Mouse (Mus musculus): Measurements from ENCODE around the gene Lrrc26. TPM values are rescaled to one million over a fixed set of nuclear protein-coding genes. Genes with fewer than 3 reads are reported as not detected.
A peak's percentile ranks its signal among the peaks of the same experiment; 100 is the strongest.

Lrrc26 gene
- polyA plus RNA-seq, 1 experiment = not detected

DNA sequence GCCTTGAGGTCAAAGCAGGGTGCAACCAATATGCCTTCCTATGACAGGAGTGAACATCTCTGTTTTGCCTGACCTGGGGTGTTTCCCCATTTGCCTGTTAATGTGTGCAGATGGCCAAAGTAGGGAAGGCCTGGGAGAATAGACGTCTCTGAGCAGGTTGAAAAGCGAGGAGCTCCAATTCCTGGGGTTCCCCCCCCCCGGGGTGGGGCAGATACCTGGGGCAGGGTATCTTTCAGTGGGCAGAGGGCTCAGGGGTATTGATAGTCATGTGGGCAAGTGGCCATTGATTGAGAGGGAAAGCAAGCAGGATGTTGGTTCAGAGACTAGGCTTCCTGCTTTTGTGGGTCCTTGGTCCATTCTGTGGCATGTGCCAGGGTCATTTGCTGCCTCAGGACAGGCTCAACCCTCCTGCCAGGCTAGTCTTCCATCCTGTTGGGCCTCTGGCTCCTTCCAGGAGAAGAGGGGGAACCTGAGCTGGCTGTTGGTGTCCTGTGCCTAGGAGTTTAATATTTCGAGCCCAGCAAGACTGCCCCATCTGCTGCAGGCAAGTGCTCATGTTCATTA lies 21.9 kb upstream of the Lrrc26 start:
- Histone ChIP-seq H3K79me3 (ENCODE audit: low read depth) (peaks cover 22% of the 10 kb centered on the region), H3K79me2 (ENCODE audit: control insufficient read depth, insufficient read depth) (peaks cover 79% of the 10 kb centered on the region), H3ac (ENCODE audit: control insufficient read depth, insufficient read length, low read depth) (no peak overlapping the region), H3K4me3 (ENCODE audit: insufficient read depth, poor library complexity, severe bottlenecking) (no peak overlapping the region), H3K36me3 (ENCODE audit: control insufficient read depth, insufficient read depth) (peaks cover 18% of the 10 kb centered on the region), H3K27me3 (ENCODE audit: control insufficient read depth, insufficient read depth, insufficient read length) (no peaks in the 10 kb centered on the region)
- TF ChIP-seq CEBPB (IDR thresholded peaks at IDR 0.05; ENCODE audit: low read depth) (no peak), MYOD1 (IDR thresholded peaks at IDR 0.05; ENCODE audit: control insufficient read depth, insufficient read length, low read depth) (no peak), MYOG (IDR thresholded peaks at IDR 0.05; ENCODE audit: control insufficient read depth, extremely low read depth, insufficient read length) (no peak), USF1 (IDR thresholded peaks at IDR 0.05; ENCODE audit: low read depth) (no peak), FOSL1 (IDR thresholded peaks at IDR 0.05; ENCODE audit: insufficient read depth, low read length, poor library complexity, severe bottlenecking) (no peak), MAX (IDR thresholded peaks at IDR 0.05) (no peak), CTCF (IDR thresholded peaks at IDR 0.05; ENCODE audit: control insufficient read depth, insufficient read depth, insufficient read length) (no peak)

DNA sequence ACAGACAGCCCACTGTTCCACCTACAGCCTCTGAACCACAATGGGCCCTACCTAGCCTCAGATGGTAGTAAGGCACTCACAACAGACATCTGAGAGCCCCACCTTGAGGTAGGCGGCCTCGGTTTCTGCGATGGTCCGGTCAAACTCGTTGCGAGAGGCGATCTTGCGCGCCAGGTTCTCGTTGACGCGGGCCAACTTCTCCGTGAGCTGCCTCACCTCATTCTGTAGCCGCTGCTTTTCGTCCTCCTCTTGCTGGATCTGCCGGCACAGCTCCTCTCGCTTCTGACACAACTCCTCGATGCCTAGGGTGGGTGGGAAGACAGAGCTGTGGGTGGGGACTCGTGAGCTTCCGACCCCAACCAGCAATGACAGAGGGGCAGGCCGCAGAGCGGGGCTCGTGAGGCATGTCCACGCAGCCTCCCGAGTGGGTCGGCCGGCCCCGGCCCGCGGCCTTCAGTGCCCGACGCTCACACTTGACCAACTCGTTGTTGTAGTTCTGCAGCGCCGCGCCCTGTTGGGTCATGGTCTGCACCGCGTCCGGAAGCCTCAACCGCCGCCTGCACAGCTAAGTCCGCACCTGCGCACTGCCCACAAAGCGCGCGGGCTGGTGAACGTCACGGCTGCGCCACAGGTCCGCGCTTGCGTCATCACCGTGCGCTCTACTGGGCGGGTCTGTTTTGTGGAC lies 17.7 kb upstream of the Lrrc26 start, which contains the start of the genes Ssna1 and Anapc2:
Ssna1 (minus strand) TSS at position 612 of the 685 bp plus-strand sequence.
Anapc2 (plus strand) TSS at position 652 of the 685 bp plus-strand sequence.
- Histone ChIP-seq H3K79me2 (ENCODE audit: control insufficient read depth, insufficient read depth) (peaks cover 63% of the 10 kb centered on the region), H3ac (ENCODE audit: control insufficient read depth, insufficient read length, low read depth) (peak within 1 kb of the TSS; percentile 94), H3K4me3 (ENCODE audit: insufficient read depth, poor library complexity, severe bottlenecking) (peak within 1 kb of the TSS; percentile 97), H3K36me3 (ENCODE audit: control insufficient read depth, insufficient read depth) (peaks cover 58% of the 10 kb centered on the region), H3K79me3 (ENCODE audit: low read depth) (peaks cover 31% of the 10 kb centered on the region), H3K27me3 (ENCODE audit: control insufficient read depth, insufficient read depth, insufficient read length) (no peaks in the 10 kb centered on the region)
- TF ChIP-seq MAX (IDR thresholded peaks at IDR 0.05) (no peak), CEBPB (IDR thresholded peaks at IDR 0.05; ENCODE audit: low read depth) (peak; percentile 38), MYOD1 (IDR thresholded peaks at IDR 0.05; ENCODE audit: control insufficient read depth, insufficient read length, low read depth) (peak; percentile 15), USF1 (IDR thresholded peaks at IDR 0.05; ENCODE audit: low read depth) (no peak), FOSL1 (IDR thresholded peaks at IDR 0.05; ENCODE audit: insufficient read depth, low read length, poor library complexity, severe bottlenecking) (no peak), MYOG (IDR thresholded peaks at IDR 0.05; ENCODE audit: control insufficient read depth, extremely low read depth, insufficient read length) (no peak), CTCF (IDR thresholded peaks at IDR 0.05; ENCODE audit: control insufficient read depth, insufficient read depth, insufficient read length) (peak; percentile 76)

DNA sequence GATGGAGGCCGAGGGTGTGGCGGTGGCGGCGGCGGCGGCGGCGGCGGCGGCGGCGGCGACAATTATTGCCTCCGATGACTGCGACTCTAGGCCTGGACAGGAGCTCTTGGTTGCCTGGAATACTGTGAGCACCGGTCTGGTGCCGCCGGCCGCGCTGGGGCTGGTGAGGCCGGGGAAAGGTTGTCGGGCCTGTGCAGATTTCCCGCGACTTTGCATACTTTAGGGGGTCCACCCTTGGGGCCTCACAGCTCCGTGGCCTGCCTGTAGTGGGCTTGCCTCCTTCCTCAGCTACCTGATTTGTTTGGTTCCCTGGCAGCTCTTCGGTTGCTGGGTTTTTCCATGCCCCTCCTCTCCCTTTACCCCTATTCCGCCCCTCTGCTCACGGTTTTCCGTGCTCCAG lies 17.2 kb upstream of the Lrrc26 start:
- peaks cover 62% of the 10 kb centered on the region for H3K36me3 ChIP-seq (ENCODE audit: control insufficient read depth, insufficient read depth)

DNA sequence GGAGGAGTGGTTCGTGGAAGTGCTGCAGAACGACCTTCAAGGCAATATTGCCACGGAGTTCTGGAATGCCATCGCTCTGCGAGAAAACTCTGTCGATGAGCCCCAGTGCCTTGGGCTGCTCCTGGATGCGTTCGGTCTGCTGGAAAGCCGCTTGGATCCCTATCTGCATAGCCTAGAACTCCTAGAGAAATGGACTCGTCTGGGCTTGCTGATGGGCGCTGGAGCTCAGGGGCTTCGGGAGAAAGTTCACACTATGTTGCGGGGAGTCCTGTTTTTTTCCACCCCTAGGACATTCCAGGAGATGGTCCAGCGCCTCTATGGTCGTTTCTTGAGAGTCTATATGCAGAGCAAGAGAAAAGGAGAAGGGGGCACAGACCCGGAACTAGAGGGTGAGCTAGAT lies 16.7 kb upstream of the Lrrc26 start:
- TF ChIP-seq MYOD1 (IDR thresholded peaks at IDR 0.05; ENCODE audit: control insufficient read depth, insufficient read length, low read depth) (no peak), MAX (IDR thresholded peaks at IDR 0.05) (no peak), USF1 (IDR thresholded peaks at IDR 0.05; ENCODE audit: low read depth) (no peak), FOSL1 (IDR thresholded peaks at IDR 0.05; ENCODE audit: insufficient read depth, low read length, poor library complexity, severe bottlenecking) (no peak), MYOG (IDR thresholded peaks at IDR 0.05; ENCODE audit: control insufficient read depth, extremely low read depth, insufficient read length) (no peak), CTCF (IDR thresholded peaks at IDR 0.05; ENCODE audit: control insufficient read depth, insufficient read depth, insufficient read length) (no peak), CEBPB (IDR thresholded peaks at IDR 0.05; ENCODE audit: low read depth) (no peak)
- H3K79me3 ChIP-seq (ENCODE audit: low read depth) = peaks cover 29% of the 10 kb centered on the region
- H3K4me3 ChIP-seq (ENCODE audit: insufficient read depth, poor library complexity, severe bottlenecking) = peak overlapping the region; percentile 97
- peaks cover 65% of the 10 kb centered on the region for H3K36me3 ChIP-seq (ENCODE audit: control insufficient read depth, insufficient read depth)
- peak overlapping the region; percentile 78 for H3ac ChIP-seq (ENCODE audit: control insufficient read depth, insufficient read length, low read depth)
- H3K27me3 ChIP-seq (ENCODE audit: control insufficient read depth, insufficient read depth, insufficient read length) = no peaks in the 10 kb centered on the region
- H3K79me2 ChIP-seq (ENCODE audit: control insufficient read depth, insufficient read depth) = peaks cover 56% of the 10 kb centered on the region

More for the DNA sequence above, 17.2 kb upstream of the Lrrc26 start:
- no peak for TF ChIP-seq USF1 (IDR thresholded peaks at IDR 0.05; ENCODE audit: low read depth)
- TF ChIP-seq MAX (IDR thresholded peaks at IDR 0.05) = no peak
- TF ChIP-seq CTCF (IDR thresholded peaks at IDR 0.05; ENCODE audit: control insufficient read depth, insufficient read depth, insufficient read length) = no peak
- TF ChIP-seq MYOG (IDR thresholded peaks at IDR 0.05; ENCODE audit: control insufficient read depth, extremely low read depth, insufficient read length) = no peak
- TF ChIP-seq CEBPB (IDR thresholded peaks at IDR 0.05; ENCODE audit: low read depth) = no peak
- no peak for TF ChIP-seq FOSL1 (IDR thresholded peaks at IDR 0.05; ENCODE audit: insufficient read depth, low read length, poor library complexity, severe bottlenecking)
- TF ChIP-seq MYOD1 (IDR thresholded peaks at IDR 0.05; ENCODE audit: control insufficient read depth, insufficient read length, low read depth) = no peak
- peak overlapping the region; percentile 97 for H3K4me3 ChIP-seq (ENCODE audit: insufficient read depth, poor library complexity, severe bottlenecking)
- H3ac ChIP-seq (ENCODE audit: control insufficient read depth, insufficient read length, low read depth) = peak overlapping the region; percentile 78
- H3K79me2 ChIP-seq (ENCODE audit: control insufficient read depth, insufficient read depth) = peaks cover 59% of the 10 kb centered on the region
- no peaks in the 10 kb centered on the region for H3K27me3 ChIP-seq (ENCODE audit: control insufficient read depth, insufficient read depth, insufficient read length)
- H3K79me3 ChIP-seq (ENCODE audit: low read depth) = peaks cover 30% of the 10 kb centered on the region

DNA sequence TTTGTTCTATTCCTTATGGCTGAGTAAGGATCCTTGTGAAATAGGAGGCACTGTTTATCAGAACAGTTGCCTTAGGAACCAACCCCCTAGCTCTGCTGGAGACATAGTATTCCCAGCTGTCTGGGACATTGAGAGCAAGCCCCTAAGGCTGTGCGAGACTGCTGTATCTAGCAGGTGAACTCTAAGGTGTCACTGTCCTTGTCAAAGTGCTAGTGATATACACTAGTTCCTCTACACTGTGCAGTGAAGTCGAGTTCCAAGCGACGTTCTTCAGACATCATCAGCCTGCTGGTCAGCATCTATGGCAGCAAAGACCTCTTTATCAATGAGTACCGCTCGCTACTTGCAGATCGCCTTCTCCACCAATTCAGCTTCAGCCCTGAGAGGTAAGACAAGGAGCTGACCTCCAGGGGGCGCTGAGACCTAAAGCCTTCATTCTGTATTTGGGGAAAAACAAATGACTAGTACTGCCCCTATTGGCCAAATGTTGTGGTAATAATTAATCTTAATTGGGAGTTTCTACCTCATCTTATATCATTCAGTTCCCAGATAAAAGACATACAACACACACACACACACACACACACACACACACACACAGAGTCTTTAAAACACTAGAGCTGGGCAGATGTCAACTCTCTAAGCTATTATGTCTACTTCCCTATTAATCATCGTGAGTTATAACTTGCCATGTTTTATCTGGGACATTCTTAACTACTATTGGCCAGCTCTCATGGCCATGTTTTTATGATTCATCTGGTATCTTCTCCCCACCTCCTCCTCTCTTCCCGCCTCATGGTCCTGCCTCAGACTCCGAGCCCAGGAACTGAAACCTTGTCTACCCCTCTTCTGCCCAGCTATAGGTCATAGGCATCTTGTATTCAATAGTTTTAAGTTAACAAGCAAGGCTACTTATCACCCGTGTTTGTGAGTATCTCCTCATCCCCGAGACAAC lies 10.5 kb upstream of the Lrrc26 start:
- H3K79me3 ChIP-seq (ENCODE audit: low read depth) = peaks cover 3% of the 10 kb centered on the region
- H3K36me3 ChIP-seq (ENCODE audit: control insufficient read depth, insufficient read depth) = peaks cover 95% of the 10 kb centered on the region
- H3K27me3 ChIP-seq (ENCODE audit: control insufficient read depth, insufficient read depth, insufficient read length) = no peaks in the 10 kb centered on the region
- H3K79me2 ChIP-seq (ENCODE audit: control insufficient read depth, insufficient read depth) = peaks cover 11% of the 10 kb centered on the region
- TF ChIP-seq FOSL1 (IDR thresholded peaks at IDR 0.05; ENCODE audit: insufficient read depth, low read length, poor library complexity, severe bottlenecking) = no peak
- TF ChIP-seq MAX (IDR thresholded peaks at IDR 0.05) = peak; percentile 20
- peak; percentile 48 for TF ChIP-seq CTCF (IDR thresholded peaks at IDR 0.05; ENCODE audit: control insufficient read depth, insufficient read depth, insufficient read length)
- H3K4me3 ChIP-seq (ENCODE audit: insufficient read depth, poor library complexity, severe bottlenecking) = no peak overlapping the region
- no peak overlapping the region for H3ac ChIP-seq (ENCODE audit: control insufficient read depth, insufficient read length, low read depth)

Measured in C2C12 (cell line).